Mouse (Mus musculus): ENCODE measurements around the gene Gapdh. TPM values are rescaled to one million over a fixed set of nuclear protein-coding genes. Genes with fewer than 3 reads are reported as not detected.

Gene Gapdh
- polyA plus RNA-seq, 1 experiment from 2014 or later = 1,972 TPM

DNA sequence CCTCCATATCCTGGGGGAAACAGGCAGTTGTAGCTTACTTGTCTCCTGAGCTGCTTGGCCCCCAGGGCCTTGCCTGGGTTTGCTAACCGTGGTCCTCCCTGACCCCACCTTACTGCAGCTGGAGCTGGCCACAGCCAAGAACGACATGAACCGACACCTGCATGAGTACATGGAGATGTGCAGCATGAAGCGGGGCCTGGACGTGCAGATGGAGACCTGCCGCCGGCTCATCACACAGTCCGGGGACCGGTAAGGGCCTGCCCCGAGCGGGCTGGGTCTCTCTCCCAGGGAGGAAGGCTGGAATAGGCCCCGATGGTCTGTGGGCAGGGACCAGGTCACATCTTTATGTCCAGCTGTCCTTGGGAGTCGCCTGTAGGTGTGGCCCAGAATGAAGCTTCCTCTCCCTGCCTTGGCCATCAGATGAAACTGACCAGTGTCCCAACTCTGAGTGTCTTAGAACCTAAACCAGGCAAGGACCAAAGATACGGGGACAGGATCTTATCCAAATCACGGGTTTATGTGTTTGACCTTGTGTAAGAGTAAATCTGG, 7.2 kb downstream of the Gapdh start:
- Histone ChIP-seq H3K9ac (replicated peaks) (0 out of 2 replicates have a peak overlapping the region, but pooled peaks have one; percentile 15), H3K4me1 (peaks cover 38% of the 10 kb centered on the region), H3K4me3 (no peak overlapping the region), H3K27ac (replicated peaks) (0 out of 2 replicates have a peak overlapping the region, but pooled peaks have one; percentile 35), H3K9me3 (no peaks in the 10 kb centered on the region), H3K36me3 (peaks cover 55% of the 10 kb centered on the region), H3K4me2 (replicated peaks) (no peak overlapping the region), H3K27me3 (no peaks in the 10 kb centered on the region)
- WGBS = 87% methylated on average over 15 of the region's 15 CpGs
- ATAC-seq (ENCODE audit: low FRiP score, low read depth) = no peak

DNA sequence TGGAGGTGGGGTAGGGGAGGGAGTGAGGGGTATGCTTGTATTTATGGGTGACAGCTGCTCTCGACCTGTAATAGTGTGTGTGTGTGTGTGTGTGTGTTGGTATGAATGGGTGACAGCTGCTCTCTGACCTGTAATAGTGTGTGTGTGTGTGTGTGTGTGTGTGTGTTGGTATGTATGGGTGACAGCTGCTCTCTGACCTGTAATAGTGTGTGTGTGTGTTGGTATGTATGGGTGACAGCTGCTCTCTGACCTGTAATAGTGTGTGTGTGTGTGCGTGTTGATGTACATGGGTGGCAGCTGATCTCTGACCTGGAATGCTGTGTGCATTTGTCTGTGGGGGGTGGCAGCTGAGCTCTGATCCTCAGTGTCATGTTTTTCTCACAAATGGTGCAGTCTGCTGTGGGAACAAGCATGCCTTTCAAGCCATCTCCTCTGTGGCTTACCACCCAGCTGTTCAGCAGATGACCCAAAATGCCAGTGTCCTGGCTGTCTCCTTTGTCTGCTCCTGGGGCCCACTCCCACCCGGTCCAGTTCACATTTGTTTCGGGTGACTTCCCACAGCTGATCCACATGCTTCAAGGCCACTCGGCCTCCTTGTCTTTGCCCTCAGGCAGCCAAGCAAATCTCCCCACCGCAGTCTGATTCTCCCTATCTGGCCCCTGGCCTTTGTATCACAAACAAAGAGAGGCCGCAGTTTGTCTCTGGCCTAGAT, 9.2 kb downstream of the Gapdh start:
- Histone ChIP-seq H3K4me3 (no peak overlapping the region), H3K4me2 (replicated peaks) (no peak overlapping the region), H3K27ac (replicated peaks) (peak overlapping the region; percentile 80), H3K36me3 (peaks cover 61% of the 10 kb centered on the region), H3K27me3 (no peaks in the 10 kb centered on the region), H3K9me3 (no peaks in the 10 kb centered on the region), H3K4me1 (peaks cover 29% of the 10 kb centered on the region), H3K9ac (replicated peaks) (peak overlapping the region; percentile 37)
- peak; percentile 11; the same call in 1 of the 2 replicates for ATAC-seq (ENCODE audit: low FRiP score, low read depth)
- 22% methylated on average over 7 of the region's 7 CpGs for WGBS

DNA sequence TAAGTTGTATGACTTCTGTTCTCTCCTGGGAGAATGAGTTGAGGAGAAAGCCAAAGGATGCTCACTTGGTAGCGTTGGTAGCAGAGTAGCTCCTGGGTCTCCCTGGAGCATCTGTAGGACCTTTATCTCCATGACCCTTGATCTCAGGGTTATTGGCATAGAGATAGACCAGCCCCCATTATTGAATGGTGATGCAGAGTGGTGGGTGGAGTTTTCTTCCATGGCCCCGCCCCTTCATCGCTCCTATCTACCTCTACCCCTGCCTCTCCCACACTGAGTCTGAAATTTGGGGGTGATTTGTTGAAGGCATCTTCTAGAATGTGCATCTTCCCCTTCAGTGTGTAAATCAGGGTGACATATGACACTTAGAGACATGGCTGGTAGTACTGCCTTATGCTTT, 9.8 kb downstream of the Gapdh start:
- peaks cover 27% of the 10 kb centered on the region for H3K4me1 ChIP-seq
- H3K27me3 ChIP-seq = no peaks in the 10 kb centered on the region
- no peak for ATAC-seq (ENCODE audit: low FRiP score, low read depth)
- peak overlapping the region; percentile 80; the same call in 1 of the 2 replicates for H3K27ac ChIP-seq (replicated peaks)
- H3K9ac ChIP-seq (replicated peaks) = no peak overlapping the region
- 89% methylated on average over 3 of the region's 3 CpGs for WGBS
- H3K4me2 ChIP-seq (replicated peaks) = no peak overlapping the region
- no peak overlapping the region for H3K4me3 ChIP-seq
- H3K36me3 ChIP-seq = peaks cover 66% of the 10 kb centered on the region
- H3K9me3 ChIP-seq = no peaks in the 10 kb centered on the region

DNA sequence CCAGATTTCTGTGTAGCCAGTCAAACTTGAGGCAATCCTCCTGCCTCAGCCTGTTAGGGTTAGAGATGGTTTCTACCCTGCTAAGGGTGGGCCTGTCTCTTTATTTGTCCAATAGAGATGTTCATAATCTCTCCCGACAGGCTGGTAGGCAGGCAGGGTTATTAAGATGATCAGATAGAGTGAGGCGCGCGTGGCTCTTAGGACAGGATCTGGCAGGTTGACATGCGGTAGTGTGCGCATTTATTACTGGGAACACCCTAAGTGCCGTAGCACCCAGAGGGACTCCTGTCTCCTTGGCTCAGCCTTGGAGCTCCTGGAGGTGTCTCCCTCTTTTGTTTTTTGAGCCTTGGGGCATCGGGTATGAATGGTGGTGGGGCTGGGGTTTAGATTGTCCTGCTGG, 11.0 kb downstream of the Gapdh start:
- H3K4me1 ChIP-seq = peaks cover 21% of the 10 kb centered on the region
- H3K36me3 ChIP-seq = peaks cover 57% of the 10 kb centered on the region
- no peak for ATAC-seq (ENCODE audit: low FRiP score, low read depth)
- no peak overlapping the region for H3K27ac ChIP-seq (replicated peaks)
- H3K4me3 ChIP-seq = no peak overlapping the region
- no peak overlapping the region for H3K9ac ChIP-seq (replicated peaks)
- no peaks in the 10 kb centered on the region for H3K9me3 ChIP-seq
- no peaks in the 10 kb centered on the region for H3K27me3 ChIP-seq
- no peak overlapping the region for H3K4me2 ChIP-seq (replicated peaks)
- 82% methylated on average over 8 of the region's 8 CpGs for WGBS

DNA sequence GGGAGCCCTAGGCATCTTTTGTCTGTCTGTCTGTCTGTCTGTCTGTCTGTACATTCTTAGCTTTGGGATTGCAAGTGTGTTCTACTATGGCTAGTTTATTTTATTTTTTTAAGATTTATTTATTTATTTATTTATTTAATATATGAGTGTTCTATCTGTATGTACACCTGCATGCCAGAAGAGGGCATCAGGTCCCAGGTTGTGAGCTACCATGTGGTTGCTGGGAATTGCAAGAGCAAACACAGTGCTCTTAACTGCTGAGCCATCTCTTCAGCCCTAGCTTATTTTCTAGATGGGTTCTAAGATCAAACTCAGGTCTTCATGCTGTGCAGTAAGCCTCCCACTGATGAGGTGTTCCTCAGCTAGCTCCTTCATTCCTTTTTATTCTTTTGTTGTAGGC, 11.7 kb downstream of the Gapdh start:
- Histone ChIP-seq H3K27ac (replicated peaks) (no peak overlapping the region), H3K9me3 (no peaks in the 10 kb centered on the region), H3K9ac (replicated peaks) (no peak overlapping the region), H3K36me3 (peaks cover 50% of the 10 kb centered on the region), H3K27me3 (no peaks in the 10 kb centered on the region), H3K4me3 (no peak overlapping the region), H3K4me1 (peaks cover 17% of the 10 kb centered on the region), H3K4me2 (replicated peaks) (no peak overlapping the region)
- no peak for ATAC-seq (ENCODE audit: low FRiP score, low read depth)

DNA sequence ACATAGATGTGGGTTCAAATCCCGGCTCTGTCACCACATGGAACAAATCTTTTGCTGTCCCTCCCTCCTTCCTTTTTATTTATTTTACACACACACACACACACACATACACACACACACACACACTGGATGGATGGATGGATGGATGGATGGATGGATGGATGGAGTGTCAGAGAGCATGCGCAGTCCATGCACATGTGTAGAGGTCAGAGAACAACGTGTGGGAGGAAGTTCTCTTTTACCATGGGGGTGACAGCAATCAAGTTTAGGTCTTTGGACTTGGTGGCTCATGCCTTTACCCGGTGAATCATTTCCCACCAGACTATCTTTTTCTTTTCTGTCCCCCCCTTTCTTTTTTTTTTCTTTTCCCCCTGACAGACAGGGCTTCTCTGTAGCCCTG, 12.6 kb downstream of the Gapdh start:
- Histone ChIP-seq H3K9ac (replicated peaks) (no peak overlapping the region; the same call in 1 of the 2 replicates), H3K4me1 (peaks cover 20% of the 10 kb centered on the region), H3K4me2 (replicated peaks) (no peak overlapping the region), H3K9me3 (no peaks in the 10 kb centered on the region), H3K4me3 (no peak overlapping the region), H3K27me3 (no peaks in the 10 kb centered on the region), H3K36me3 (peaks cover 41% of the 10 kb centered on the region), H3K27ac (replicated peaks) (no peak overlapping the region)
- ATAC-seq (ENCODE audit: low FRiP score, low read depth) = no peak
- 91% methylated on average over 4 of the region's 4 CpGs for WGBS

DNA sequence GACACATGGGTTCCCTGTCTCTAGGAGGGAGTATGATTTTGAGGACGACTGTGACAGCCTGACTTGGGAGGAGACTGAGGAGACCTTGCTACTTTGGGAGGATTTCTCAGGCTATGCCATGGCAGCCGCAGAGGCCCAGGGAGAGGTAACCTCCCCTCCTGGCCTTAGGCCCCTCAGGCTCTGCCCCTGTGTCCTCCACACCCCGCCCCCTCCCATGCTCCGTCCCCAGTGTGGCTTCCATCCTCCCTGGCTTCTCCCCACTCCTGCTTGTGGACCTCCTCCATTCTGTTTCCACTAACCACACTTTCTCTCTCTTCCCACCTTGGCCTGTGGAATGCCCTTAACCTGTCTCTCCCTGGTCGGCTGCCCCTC, 13.3 kb downstream of the Gapdh start:
- Histone ChIP-seq H3K9ac (replicated peaks) (no peak overlapping the region), H3K36me3 (peaks cover 39% of the 10 kb centered on the region), H3K27me3 (no peaks in the 10 kb centered on the region), H3K9me3 (no peaks in the 10 kb centered on the region), H3K4me1 (peaks cover 26% of the 10 kb centered on the region), H3K27ac (replicated peaks) (no peak overlapping the region), H3K4me3 (no peak overlapping the region), H3K4me2 (replicated peaks) (no peak overlapping the region)
- ATAC-seq (ENCODE audit: low FRiP score, low read depth) = no peak
- 87% methylated on average over 5 of the region's 5 CpGs for WGBS

DNA sequence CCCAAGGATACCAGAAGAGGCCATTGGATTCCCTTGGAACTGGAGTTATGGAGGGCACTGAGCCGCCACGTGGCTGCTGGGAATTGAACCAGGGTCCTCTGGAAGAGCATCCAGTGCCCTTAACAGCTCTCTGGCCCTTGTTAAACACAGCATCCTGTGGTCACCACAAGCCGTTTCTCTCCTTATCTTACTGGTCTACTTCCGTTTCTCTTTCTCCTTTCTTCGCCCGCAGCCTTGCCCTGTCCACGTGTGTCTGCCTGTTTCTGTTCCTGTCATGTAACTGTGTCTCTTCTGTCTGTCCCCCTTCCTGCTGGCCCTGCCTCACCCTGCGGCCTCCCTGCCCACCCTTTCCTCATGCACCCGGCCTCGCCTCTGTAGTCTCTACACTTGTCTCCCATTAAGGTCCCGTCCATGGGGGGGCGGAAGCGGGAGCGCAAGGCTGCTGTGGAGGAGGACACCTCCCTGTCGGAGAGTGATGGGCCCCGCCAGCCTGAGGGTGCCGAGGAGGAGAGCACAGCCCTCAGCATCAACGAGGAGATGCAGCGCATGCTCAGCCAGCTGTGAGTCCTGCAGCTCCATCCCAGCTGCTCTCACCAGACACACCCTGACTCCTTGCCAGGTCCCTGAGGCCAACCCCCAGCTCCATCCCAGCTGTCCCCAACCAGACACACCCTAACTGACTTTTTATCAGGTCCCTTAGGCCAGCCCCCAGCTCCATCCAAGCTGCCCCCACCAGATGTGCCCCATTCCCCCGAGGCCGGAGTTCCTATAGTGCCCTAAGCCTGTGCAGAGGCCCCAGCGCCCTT, 13.9 kb downstream of the Gapdh start:
- peaks cover 23% of the 10 kb centered on the region for H3K4me1 ChIP-seq
- H3K27ac ChIP-seq (replicated peaks) = no peak overlapping the region
- H3K9ac ChIP-seq (replicated peaks) = no peak overlapping the region
- WGBS = 87% methylated on average over 22 of the region's 22 CpGs
- H3K36me3 ChIP-seq = peaks cover 39% of the 10 kb centered on the region
- no peaks in the 10 kb centered on the region for H3K9me3 ChIP-seq
- H3K4me2 ChIP-seq (replicated peaks) = no peak overlapping the region
- ATAC-seq (ENCODE audit: low FRiP score, low read depth) = no peak
- H3K27me3 ChIP-seq = no peaks in the 10 kb centered on the region
- H3K4me3 ChIP-seq = no peak overlapping the region

DNA sequence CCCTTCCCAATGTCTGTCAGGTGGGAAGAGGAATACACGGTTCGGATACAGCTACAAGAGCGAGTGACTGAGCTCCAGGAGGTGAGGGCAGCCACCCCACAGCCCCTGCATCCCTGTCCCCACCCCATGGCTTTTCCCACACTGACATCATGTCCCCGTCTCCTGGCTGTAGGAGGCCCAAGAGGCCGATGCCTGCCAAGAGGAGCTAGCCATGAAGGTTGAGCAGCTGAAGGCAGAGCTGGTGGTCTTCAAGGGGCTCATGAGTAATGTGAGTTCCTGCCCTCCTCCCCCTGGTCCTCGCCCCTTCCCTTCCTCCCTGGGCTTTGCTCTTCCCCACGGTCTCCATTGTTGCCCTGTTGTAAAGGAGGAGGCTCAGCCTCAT, 16.7 kb downstream of the Gapdh start:
- H3K9me3 ChIP-seq = no peaks in the 10 kb centered on the region
- no peak overlapping the region for H3K4me3 ChIP-seq
- H3K4me1 ChIP-seq = peaks cover 37% of the 10 kb centered on the region
- 77% methylated on average over 7 of the region's 7 CpGs for WGBS
- ATAC-seq (ENCODE audit: low FRiP score, low read depth) = no peak
- H3K36me3 ChIP-seq = peaks cover 32% of the 10 kb centered on the region
- no peak overlapping the region for H3K4me2 ChIP-seq (replicated peaks)
- H3K9ac ChIP-seq (replicated peaks) = no peak overlapping the region
- no peaks in the 10 kb centered on the region for H3K27me3 ChIP-seq
- no peak overlapping the region for H3K27ac ChIP-seq (replicated peaks)

DNA sequence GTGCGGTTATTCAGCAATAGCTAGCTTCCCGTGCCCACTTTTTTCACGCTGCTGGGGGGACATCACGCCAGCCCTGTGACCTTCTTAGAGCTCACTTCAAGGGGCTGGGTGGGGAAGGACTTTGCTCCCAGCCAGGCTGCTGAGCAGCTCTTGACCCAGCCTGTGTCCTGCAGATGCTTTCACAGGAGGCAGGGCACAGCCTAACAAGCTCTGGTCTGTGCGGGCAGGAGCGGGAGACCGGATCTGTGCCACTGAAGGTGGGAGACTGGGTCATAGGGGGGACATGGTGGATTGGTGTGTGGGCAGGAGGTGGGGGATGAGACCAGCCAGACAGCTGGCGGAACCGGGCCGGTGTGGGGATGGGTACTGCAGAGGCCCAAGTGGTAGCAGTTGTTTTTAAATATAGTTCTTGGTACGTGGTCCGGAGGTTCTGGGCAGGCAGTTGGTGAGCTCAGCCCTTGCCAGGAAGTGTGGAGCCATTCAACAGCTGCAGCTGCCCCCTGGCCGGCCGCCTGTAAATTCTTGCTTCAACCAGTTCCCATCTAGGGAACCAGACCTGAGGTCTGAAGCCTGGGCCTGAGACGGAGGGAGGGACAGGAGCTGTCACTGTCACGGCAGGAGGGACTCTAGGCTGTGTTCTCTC, 17.2 kb downstream of the Gapdh start:
- peaks cover 33% of the 10 kb centered on the region for H3K36me3 ChIP-seq
- no peak for ATAC-seq (ENCODE audit: low FRiP score, low read depth)
- H3K4me1 ChIP-seq = peaks cover 40% of the 10 kb centered on the region
- H3K4me3 ChIP-seq = no peak overlapping the region
- H3K9me3 ChIP-seq = no peaks in the 10 kb centered on the region
- peak overlapping the region; percentile 44; the same call in 1 of the 2 replicates for H3K9ac ChIP-seq (replicated peaks)
- 84% methylated on average over 16 of the region's 16 CpGs for WGBS
- 0 out of 2 replicates have a peak overlapping the region, but pooled peaks have one; percentile 35 for H3K27ac ChIP-seq (replicated peaks)
- no peak overlapping the region for H3K4me2 ChIP-seq (replicated peaks)
- no peaks in the 10 kb centered on the region for H3K27me3 ChIP-seq

DNA sequence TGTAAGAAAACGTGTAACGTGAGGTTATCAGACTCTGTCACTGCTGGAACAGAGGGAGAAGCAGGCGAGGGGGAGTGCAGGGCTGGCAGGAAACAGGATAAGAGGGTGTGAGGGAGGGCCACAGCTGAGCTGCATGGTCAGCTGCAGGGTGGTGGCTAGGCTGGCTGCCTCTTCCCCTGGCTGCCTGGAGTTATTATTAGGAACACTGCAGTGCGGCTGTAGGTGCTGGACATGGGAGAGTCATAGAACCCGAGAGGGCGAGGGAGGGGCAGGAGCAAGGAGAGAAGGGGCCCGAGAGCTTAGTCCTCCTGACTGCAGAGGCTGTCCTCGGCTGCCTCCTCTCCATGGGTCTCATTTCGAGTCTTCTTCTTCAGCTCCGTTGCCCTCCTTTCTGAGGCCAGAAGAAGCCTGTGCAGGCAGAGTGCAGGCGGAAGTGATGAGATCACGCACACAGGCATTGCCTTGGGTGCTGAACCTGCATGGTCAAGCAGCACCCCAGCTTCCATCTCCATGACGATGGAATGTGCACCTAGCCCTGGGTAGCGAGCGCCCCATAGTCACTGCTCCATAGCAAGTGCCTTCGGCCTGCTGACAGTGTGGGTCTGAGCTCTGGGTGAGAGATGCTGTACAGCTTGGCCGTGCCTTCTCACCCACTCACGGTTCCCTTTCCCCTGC, 17.9 kb downstream of the Gapdh start:
- 0 out of 2 replicates have a peak overlapping the region, but pooled peaks have one; percentile 35 for H3K27ac ChIP-seq (replicated peaks)
- H3K27me3 ChIP-seq = no peaks in the 10 kb centered on the region
- 72% methylated on average over 18 of the region's 18 CpGs for WGBS
- H3K9ac ChIP-seq (replicated peaks) = peak overlapping the region; percentile 44
- H3K4me1 ChIP-seq = peaks cover 40% of the 10 kb centered on the region
- no peak overlapping the region for H3K4me3 ChIP-seq
- H3K4me2 ChIP-seq (replicated peaks) = 0 out of 2 replicates have a peak overlapping the region, but pooled peaks have one; percentile 4
- ATAC-seq (ENCODE audit: low FRiP score, low read depth) = no peak
- no peaks in the 10 kb centered on the region for H3K9me3 ChIP-seq
- H3K36me3 ChIP-seq = peaks cover 33% of the 10 kb centered on the region
